Mouse (Mus musculus) lung, postnatal 36 days (tissue): ENCODE results near the gene Tnfsf10.

Experiments
- DNase-seq: peaks from one replicate; pipeline ENCODE4 v3.0.0; 2022; ENCODE audit warnings: mixed read lengths

Tnfsf10 gene

GRCm38 (mm10) chr3:27371725-27372650, 55.2 kb downstream of the Tnfsf10 start:
- DNase-seq = no peak

GRCm38 (mm10) chr3:27374396-27374795, 57.6 kb downstream of the Tnfsf10 start:
- no peak for DNase-seq

GRCm38 (mm10) chr3:27377935-27378334, 61.1 kb downstream of the Tnfsf10 start:
- no peak for DNase-seq

GRCm38 (mm10) chr3:27384836-27385235, 68.0 kb downstream of the Tnfsf10 start:
- DNase-seq = no peak

GRCm38 (mm10) chr3:27389923-27390322, 73.1 kb downstream of the Tnfsf10 start:
- no peak for DNase-seq
